9 mouse cellular contexts compared by ENCODE assay signal in the genomic region with DNA sequence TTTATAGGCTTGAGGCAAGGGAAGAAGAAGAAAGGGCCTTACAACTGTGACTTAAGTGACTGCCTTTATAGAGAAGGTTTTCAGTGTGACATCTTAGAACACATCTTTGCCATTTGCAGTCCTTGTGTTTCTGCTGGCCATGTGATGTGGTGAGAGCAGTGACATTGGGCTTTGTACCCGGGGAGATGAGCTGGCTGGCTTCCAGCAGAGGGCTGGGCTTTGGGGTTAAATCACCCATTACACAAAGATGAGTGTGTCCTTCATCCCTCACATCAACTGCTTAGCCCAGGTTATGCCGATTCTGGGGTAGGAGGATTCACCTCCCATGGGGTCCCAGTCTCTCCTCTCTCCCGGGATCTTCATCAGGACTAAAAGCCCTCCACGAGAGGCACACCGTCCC. TPM values are rescaled to one million over a fixed set of nuclear protein-coding genes. Genes with fewer than 3 reads are reported as not detected.
A peak's percentile ranks its signal among the peaks of the same experiment; 100 is the strongest.
DNase-seq lines count a peak whose midpoint lies in the region.
"Had no signal": no experiment of that assay in that cellular context is flagged by ENCODE, and none has a peak within 500 bp of the region (broad histone marks: within the 10 kb centered on the region; RNA-seq: fewer than 3 reads in every experiment).

No protein-coding gene starts in this region.

- intact Hi-C loops in heart, postnatal 36 days (cut with DNase I), result loop anchor here (10.0 kb wide), 1 partner anchor 1045 kb away; no protein-coding TSS in a partner anchor

- DNase-seq in heart, adult 11 months, result peak; percentile 80
- DNase-seq in heart, postnatal 36 days, result no peak
- DNase-seq in ovary, postnatal 36 days (ENCODE audit: low spot score), result peak; percentile 60
- no peak for DNase-seq in ovary, postnatal 10 days (ENCODE audit: low spot score)
- peak; percentile 29 for DNase-seq in brain, adult 2 months (ENCODE audit: low read depth, low spot score)
- DNase-seq in urinary bladder, postnatal 14 days (ENCODE audit: low spot score), result no peak
- DNase-seq in c-Kit-positive CD71-positive TER-119-positive erythroid progenitor cells, embryonic 14.5 days (ENCODE audit: low spot score), result no peak
- no peak for DNase-seq in frontal cortex, postnatal 10 days (ENCODE audit: low spot score in 2 of 2)
- DNase-seq: cerebellum, adult 9-10 months had no signal

RNA-seq across cellular contexts. Expression of gene Nars2, which starts 41.4 kb away (rescaled TPM):
- 10 to 100 TPM; 16.4 to 18.7 TPM for total RNA-seq in heart, postnatal 36 days (2021)

Comparison
In these comparisons a context has a peak if more than half of its experiments do, and no peak if none do; other contexts are left out.
1. DNase-seq: peak in heart, adult 11 months (single experiment), ovary, postnatal 36 days (single experiment) and brain, adult 2 months (single experiment); none in heart, postnatal 36 days (0 of 2), ovary, postnatal 10 days (single experiment), urinary bladder, postnatal 14 days (single experiment), c-Kit-positive CD71-positive TER-119-positive erythroid progenitor cells, embryonic 14.5 days (single experiment) and frontal cortex, postnatal 10 days (0 of 2).